In the genomic region with DNA sequence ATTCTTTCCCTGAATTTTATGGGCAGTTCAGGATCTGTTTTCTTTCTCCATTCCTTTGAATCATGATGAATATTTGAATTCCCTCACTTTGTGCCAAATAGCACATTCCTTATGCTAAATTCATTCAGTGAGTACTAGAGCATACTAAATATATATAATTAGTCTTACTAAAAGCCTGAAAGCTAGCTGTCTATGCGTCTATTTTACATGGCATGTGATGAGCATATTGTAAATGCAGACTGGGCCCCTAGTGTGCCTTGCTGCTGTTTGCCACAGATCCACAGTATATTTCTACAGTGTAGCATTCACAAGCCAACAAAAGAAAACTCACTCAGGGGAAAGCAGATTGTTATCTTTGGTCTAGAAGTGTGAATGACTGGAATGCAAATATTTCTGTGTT, we compare ENCODE assay signal across 23 mouse cellular contexts.
DNase-seq lines count a peak whose midpoint lies in the region; ATAC-seq and TF ChIP-seq lines count a peak whose summit lies in the region.
"Had no signal": no experiment of that assay in that cellular context is flagged by ENCODE, and none has a peak within 500 bp of the region (broad histone marks: within the 10 kb centered on the region; RNA-seq: fewer than 3 reads in every experiment).

No protein-coding gene starts in this region.

- no peak for TF ChIP-seq CTCF in midbrain, postnatal 0 days (IDR thresholded peaks at IDR 0.05)

- no peaks in the 10 kb centered on the region for H3K27me3 ChIP-seq in hindbrain, embryonic 16.5 days (replicated peaks; ENCODE audit: control insufficient read depth, insufficient read depth, low read length)
- H3K27me3 ChIP-seq in hindbrain, embryonic 10.5 days (ENCODE audit: insufficient read depth, poor library complexity, severe bottlenecking): no peaks in the 10 kb centered on the region
- H3K27me3 ChIP-seq in midbrain, postnatal 0 days (ENCODE audit: insufficient read depth, low read length): no peaks in the 10 kb centered on the region
- no peaks in the 10 kb centered on the region for H3K27me3 ChIP-seq in midbrain, embryonic 15.5 days (replicated peaks)
- no peaks in the 10 kb centered on the region for H3K27me3 ChIP-seq in forebrain, embryonic 14.5 days (replicated peaks; ENCODE audit: control insufficient read depth, insufficient read depth, low read length)
- H3K27me3 ChIP-seq: CH12.LX; limb, embryonic 15.5 days; lung, embryonic 15.5 days; neural tube, embryonic 12.5 days had no signal

- H3K4me3 ChIP-seq in hindbrain, embryonic 16.5 days (ENCODE audit: low read length): no peak overlapping the region
- H3K4me3 ChIP-seq in hindbrain, embryonic 10.5 days: no peak overlapping the region
- H3K4me3 ChIP-seq in midbrain, postnatal 0 days (ENCODE audit: low read depth, low read length): no peak overlapping the region
- no peak overlapping the region for H3K4me3 ChIP-seq in midbrain, embryonic 15.5 days
- H3K4me3 ChIP-seq in forebrain, embryonic 14.5 days (ENCODE audit: low read depth, low read length): no peak overlapping the region
- H3K4me3 ChIP-seq: limb, embryonic 15.5 days; lung, embryonic 15.5 days; neural tube, embryonic 12.5 days had no signal

- WGBS in hindbrain, embryonic 16.5 days: 52% methylated on average over 1 of the region's 1 CpGs
- WGBS in hindbrain, embryonic 10.5 days: 73% methylated on average over 1 of the region's 1 CpGs
- WGBS in midbrain, postnatal 0 days: 53% methylated on average over 1 of the region's 1 CpGs
- WGBS in midbrain, embryonic 15.5 days: 48% methylated on average over 1 of the region's 1 CpGs
- 24% methylated on average over 1 of the region's 1 CpGs for whole genome bisulfite sequencing in forebrain, embryonic 14.5 days

- no peaks in the 10 kb centered on the region; the same call in 1 of the 2 replicates for H3K36me3 ChIP-seq in hindbrain, embryonic 16.5 days (ENCODE audit: control insufficient read depth, insufficient read depth, low read length)
- no peaks in the 10 kb centered on the region for H3K36me3 ChIP-seq in hindbrain, embryonic 10.5 days
- no peaks in the 10 kb centered on the region for H3K36me3 ChIP-seq in midbrain, postnatal 0 days (ENCODE audit: insufficient read depth, low read length)
- no peaks in the 10 kb centered on the region for H3K36me3 ChIP-seq in midbrain, embryonic 15.5 days (replicated peaks)
- no peaks in the 10 kb centered on the region for H3K36me3 ChIP-seq in forebrain, embryonic 14.5 days (ENCODE audit: control insufficient read depth, insufficient read depth, low read length)
- H3K36me3 ChIP-seq: G1E; limb, embryonic 15.5 days; lung, embryonic 15.5 days; neural tube, embryonic 12.5 days had no signal

- no peak overlapping the region for H3K4me2 ChIP-seq in hindbrain, embryonic 16.5 days (ENCODE audit: low read length)
- no peak overlapping the region for H3K4me2 ChIP-seq in midbrain, postnatal 0 days (ENCODE audit: low read depth, low read length, poor library complexity, severe bottlenecking)
- no peak overlapping the region for H3K4me2 ChIP-seq in midbrain, embryonic 15.5 days
- H3K4me2 ChIP-seq in forebrain, embryonic 14.5 days (ENCODE audit: low read length): no peak overlapping the region
- H3K4me2 ChIP-seq: limb, embryonic 15.5 days; lung, embryonic 15.5 days; neural tube, embryonic 12.5 days had no signal

- DNase-seq in hindbrain, embryonic 10.5 days (ENCODE audit: low spot score): no peak
- peak; percentile 21 for DNase-seq in midbrain, postnatal 0 days (ENCODE audit: low spot score)
- DNase-seq in forebrain, embryonic 14.5 days (ENCODE audit: low spot score): peak; percentile 72
- DNase-seq in spleen, adult 18-20 months: no peak
- DNase-seq in layer of hippocampus, postnatal 36 days: no peak
- DNase-seq: adrenal gland, adult 8-10 months; B cell, adult 2 months; cerebellum, adult 9-10 months; kidney, adult 11 months; layer of hippocampus, adult 9-11 months; left cerebral cortex, postnatal 4 days; lung, postnatal 36 days; right cerebral cortex, postnatal 14 days; thymus, postnatal 14 days had no signal

- H3K9ac ChIP-seq in hindbrain, embryonic 16.5 days (ENCODE audit: low read depth, low read length): no peak overlapping the region
- H3K9ac ChIP-seq in midbrain, postnatal 0 days (replicated peaks; ENCODE audit: low read length, poor library complexity, severe bottlenecking): no peak overlapping the region
- no peak overlapping the region for H3K9ac ChIP-seq in midbrain, embryonic 15.5 days
- no peak overlapping the region for H3K9ac ChIP-seq in forebrain, embryonic 14.5 days (ENCODE audit: low read length)
- H3K9ac ChIP-seq: limb, embryonic 15.5 days; liver, embryonic 14.5 days; lung, embryonic 15.5 days; neural tube, embryonic 12.5 days had no signal

- ATAC-seq in hindbrain, embryonic 16.5 days: 0 out of 2 replicates have a peak, but pooled peaks have one; percentile 56
- ATAC-seq in midbrain, postnatal 0 days (ENCODE audit: low FRiP score): no peak
- no peak; the same call in 1 of the 2 replicates for ATAC-seq in midbrain, embryonic 15.5 days (replicated peaks)
- peak; percentile 83 for ATAC-seq in forebrain, embryonic 14.5 days
- ATAC-seq: activated CD4-positive, CD25-positive, alpha-beta regulatory T cell, adult 4 months had no signal

- H3K4me1 ChIP-seq in hindbrain, embryonic 16.5 days (ENCODE audit: control insufficient read depth, insufficient read depth, low read depth, low read length): no peaks in the 10 kb centered on the region
- H3K4me1 ChIP-seq in hindbrain, embryonic 10.5 days (replicated peaks): no peaks in the 10 kb centered on the region
- no peaks in the 10 kb centered on the region for H3K4me1 ChIP-seq in midbrain, postnatal 0 days (ENCODE audit: insufficient read depth, low read length)
- no peaks in the 10 kb centered on the region for H3K4me1 ChIP-seq in midbrain, embryonic 15.5 days
- H3K4me1 ChIP-seq in forebrain, embryonic 14.5 days (ENCODE audit: control insufficient read depth, insufficient read depth, low read length): no peaks in the 10 kb centered on the region
- H3K4me1 ChIP-seq: limb, embryonic 15.5 days; neural tube, embryonic 12.5 days had no signal

- H3K9me3 ChIP-seq in hindbrain, embryonic 16.5 days (ENCODE audit: control insufficient read depth, low read length): no peaks in the 10 kb centered on the region
- no peaks in the 10 kb centered on the region for H3K9me3 ChIP-seq in hindbrain, embryonic 10.5 days
- H3K9me3 ChIP-seq in midbrain, postnatal 0 days (ENCODE audit: low read length): no peaks in the 10 kb centered on the region
- H3K9me3 ChIP-seq in midbrain, embryonic 15.5 days: no peaks in the 10 kb centered on the region
- H3K9me3 ChIP-seq in forebrain, embryonic 14.5 days (replicated peaks; ENCODE audit: control insufficient read depth, low read length): no peaks in the 10 kb centered on the region
- H3K9me3 ChIP-seq: G1E; limb, embryonic 15.5 days; lung, embryonic 15.5 days; neural tube, embryonic 12.5 days had no signal

- no peak overlapping the region for H3K27ac ChIP-seq in hindbrain, embryonic 16.5 days (ENCODE audit: low read depth, low read length)
- H3K27ac ChIP-seq in hindbrain, embryonic 10.5 days: no peak overlapping the region
- no peak overlapping the region for H3K27ac ChIP-seq in midbrain, postnatal 0 days (ENCODE audit: low read depth, low read length)
- no peak overlapping the region for H3K27ac ChIP-seq in midbrain, embryonic 15.5 days
- no peak overlapping the region for H3K27ac ChIP-seq in forebrain, embryonic 14.5 days (ENCODE audit: low read depth, low read length)
- H3K27ac ChIP-seq: limb, embryonic 15.5 days; liver, embryonic 14.5 days; lung, embryonic 15.5 days; neural tube, embryonic 12.5 days had no signal

Comparison
In these comparisons a context has a peak if more than half of its experiments do, and no peak if none do; other contexts are left out.
1. ATAC-seq: peak in hindbrain, embryonic 16.5 days (single experiment) and forebrain, embryonic 14.5 days (single experiment); none in midbrain, postnatal 0 days (single experiment) and midbrain, embryonic 15.5 days (single experiment).
2. DNase-seq: peak in midbrain, postnatal 0 days (single experiment) and forebrain, embryonic 14.5 days (single experiment); none in hindbrain, embryonic 10.5 days (single experiment), spleen, adult 18-20 months (0 of 2) and layer of hippocampus, postnatal 36 days (0 of 2).